Mouse (Mus musculus) ES-Bruce4 (cell line): ENCODE data around the gene Borcs8. TPM values are rescaled to one million over a fixed set of nuclear protein-coding genes. Genes with fewer than 3 reads are reported as not detected.

ENCODE experiments used
- H3K27ac ChIP-seq: 2 replicates; pipeline ENCODE4 v1.5.1; 2012; ENCODE audit warnings: low read length, inconsistent platforms; ENCODE audit not compliant: insufficient read depth
- H3K27me3 ChIP-seq: 2 replicates; pipeline ENCODE4 v1.6.1; 2012; ENCODE audit warnings: mild to moderate bottlenecking, low read length, inconsistent platforms; ENCODE audit not compliant: control insufficient read depth, poor library complexity, insufficient read depth, severe bottlenecking
- H3K36me3 ChIP-seq: 2 replicates; pipeline ENCODE4 v1.6.1; 2012; ENCODE audit warnings: inconsistent platforms, mild to moderate bottlenecking, low read length, moderate library complexity; ENCODE audit not compliant: control insufficient read depth, poor library complexity, insufficient read depth, severe bottlenecking
- H3K4me1 ChIP-seq: one replicate; pipeline ENCODE4 v1.8.1; 2011; ENCODE audit warnings: low read length; ENCODE audit not compliant: control insufficient read depth, insufficient read depth
- H3K4me3 ChIP-seq: 2 replicates; pipeline ENCODE4 v1.5.1; 2011; ENCODE audit warnings: low read depth, mild to moderate bottlenecking, low read length
- H3K9ac ChIP-seq: 2 replicates; pipeline ENCODE4 v1.6.1; 2012; ENCODE audit warnings: low read depth, mild to moderate bottlenecking, inconsistent platforms; ENCODE audit not compliant: poor library complexity, severe bottlenecking
- H3K9me3 ChIP-seq: replicated peaks from 2 replicates; pipeline ENCODE4 v1.6.1; 2012; ENCODE audit warnings: mild to moderate bottlenecking, low read length, inconsistent platforms; ENCODE audit not compliant: control insufficient read depth, poor library complexity, insufficient read depth, severe bottlenecking
- CTCF ChIP-seq: IDR thresholded peaks from one replicate; pipeline ENCODE4 v1.8.1; 2011; ENCODE audit warnings: low read depth, low read length
- EP300 ChIP-seq: IDR thresholded peaks from 2 replicates; pipeline ENCODE4 v1.6.1; 2011; ENCODE audit warnings: low read depth, low read length; ENCODE audit not compliant: insufficient read depth
- POLR2A ChIP-seq: IDR thresholded peaks from one replicate; pipeline ENCODE4 v1.8.1; 2011; ENCODE audit warnings: low read length; ENCODE audit not compliant: insufficient read depth
- polyA plus RNA-seq: library from polyadenylated mRNA; stranded (reverse); fragments of >200 nt; gene quantifications from 2 replicates; pipeline ENCODE4 v1.2.4, GENCODE M21; 2011; ENCODE audit warnings: low read depth; ENCODE audit not compliant: missing spikeins, insufficient read depth, insufficient read length

Gene Borcs8
- polyA plus RNA-seq, 1 experiment = 24.1 TPM

- Histone ChIP-seq H3K9me3 (no peaks in the 10 kb centered on the region), H3K4me1 (peaks cover 3% of the 10 kb centered on the region), H3K27ac (peak overlapping the region; percentile 54), H3K4me3 (peak overlapping the region; percentile 82), H3K27me3 (no peaks in the 10 kb centered on the region), H3K36me3 (peaks cover 10% of the 10 kb centered on the region), H3K9ac (peak overlapping the region; percentile 81)
- TF ChIP-seq CTCF (no peak), POLR2A (no peak), EP300 (no peak)
Observed at GRCm38 (mm10) chr8:70139981-70140380, 682 bp downstream of the Borcs8 start.

- H3K4me3 ChIP-seq = no peak overlapping the region
- H3K9ac ChIP-seq = no peak overlapping the region
- H3K4me1 ChIP-seq = peaks cover 11% of the 10 kb centered on the region
- no peak overlapping the region for H3K27ac ChIP-seq
- no peaks in the 10 kb centered on the region for H3K9me3 ChIP-seq
- peaks cover 2% of the 10 kb centered on the region; the same call in 1 of the 2 replicates for H3K36me3 ChIP-seq
- H3K27me3 ChIP-seq = no peaks in the 10 kb centered on the region
- no peak for TF ChIP-seq POLR2A
- TF ChIP-seq CTCF = no peak
- TF ChIP-seq EP300 = no peak
Observed at GRCm38 (mm10) chr8:70147678-70148607, 8.6 kb downstream of the Borcs8 start.

GRCm38 (mm10) chr8:70150158-70150557 lies 10.9 kb downstream of the Borcs8 start:
- Histone ChIP-seq H3K4me1 (peaks cover 11% of the 10 kb centered on the region), H3K27ac (peak overlapping the region; percentile 40; the same call in 1 of the 2 replicates), H3K36me3 (no peaks in the 10 kb centered on the region; the same call in 1 of the 2 replicates), H3K9me3 (no peaks in the 10 kb centered on the region), H3K4me3 (peak overlapping the region; percentile 12), H3K9ac (peak overlapping the region; percentile 19), H3K27me3 (no peaks in the 10 kb centered on the region)
- TF ChIP-seq EP300 = peak; percentile 83; the same call in 1 of the 2 replicates
- no peak for TF ChIP-seq CTCF

- Histone ChIP-seq H3K27ac (no peak overlapping the region; the same call in 1 of the 2 replicates), H3K27me3 (no peaks in the 10 kb centered on the region), H3K4me3 (peak overlapping the region; percentile 48), H3K9ac (peak overlapping the region; percentile 43), H3K9me3 (no peaks in the 10 kb centered on the region), H3K4me1 (peaks cover 11% of the 10 kb centered on the region), H3K36me3 (no peaks in the 10 kb centered on the region)
- peak; percentile 81 for TF ChIP-seq POLR2A
- TF ChIP-seq CTCF = no peak
Observed at GRCm38 (mm10) chr8:70152537-70153257, 13.4 kb downstream of the Borcs8 start.

GRCm38 (mm10) chr8:70157240-70157800 lies 18.0 kb downstream of the Borcs8 start:
- Histone ChIP-seq H3K9ac (0 out of 2 replicates have a peak overlapping the region, but pooled peaks have one; percentile 0), H3K9me3 (no peaks in the 10 kb centered on the region), H3K4me1 (peaks cover 2% of the 10 kb centered on the region), H3K4me3 (no peak overlapping the region), H3K36me3 (no peaks in the 10 kb centered on the region), H3K27ac (no peak overlapping the region), H3K27me3 (no peaks in the 10 kb centered on the region)
- TF ChIP-seq POLR2A (no peak), EP300 (no peak), CTCF (no peak)
